Mouse (Mus musculus): ENCODE measurements at regions not wholly inside any gene's neighbourhood (a gene's known extent, or its start where the extent isn't known, plus 50 kb on each side); places are given as distances from the start of the nearest gene placed in this dataset.

GRCm38 (mm10) chr10:97338033-97338692 lies 141.2 kb upstream of the Dcn start:
- no peak overlapping the region for H3K4me2 ChIP-seq (replicated peaks)
- ATAC-seq (ENCODE audit: low FRiP score, low read depth): peak; percentile 61; the same call in 1 of the 2 replicates
- no peak overlapping the region for H3K27ac ChIP-seq
- H3K9me3 ChIP-seq: no peaks in the 10 kb centered on the region
- peaks cover 14% of the 10 kb centered on the region; the same call in 1 of the 2 replicates for H3K4me1 ChIP-seq
- H3K4me3 ChIP-seq: no peak overlapping the region
- H3K9ac ChIP-seq: no peak overlapping the region
- H3K36me3 ChIP-seq: no peaks in the 10 kb centered on the region
- H3K27me3 ChIP-seq: no peaks in the 10 kb centered on the region
- WGBS: 64% methylated on average over 6 of the region's 6 CpGs

- H3K36me3 ChIP-seq: no peaks in the 10 kb centered on the region
- peaks cover 6% of the 10 kb centered on the region; the same call in 1 of the 2 replicates for H3K4me1 ChIP-seq
- no peak overlapping the region for H3K4me3 ChIP-seq
- H3K9me3 ChIP-seq: no peaks in the 10 kb centered on the region
- no peaks in the 10 kb centered on the region for H3K27me3 ChIP-seq
- H3K9ac ChIP-seq: no peak overlapping the region
- ATAC-seq (ENCODE audit: low FRiP score, low read depth): no peak
- WGBS: 36% methylated on average over 11 of the region's 11 CpGs
- no peak overlapping the region for H3K4me2 ChIP-seq (replicated peaks)
- no peak overlapping the region for H3K27ac ChIP-seq
Measured at GRCm38 (mm10) chr10:97339866-97340706, 139.3 kb upstream of the Dcn start.

- peak; percentile 40; the same call in 1 of the 2 replicates for ATAC-seq (ENCODE audit: low FRiP score, low read depth)
- H3K36me3 ChIP-seq: no peaks in the 10 kb centered on the region
- 29% methylated on average over 6 of the region's 6 CpGs for WGBS
- H3K9me3 ChIP-seq: peaks cover 3% of the 10 kb centered on the region; the same call in 1 of the 2 replicates
- H3K9ac ChIP-seq: no peak overlapping the region
- H3K4me1 ChIP-seq: no peaks in the 10 kb centered on the region
- no peak overlapping the region for H3K27ac ChIP-seq
- no peaks in the 10 kb centered on the region for H3K27me3 ChIP-seq
- H3K4me2 ChIP-seq (replicated peaks): no peak overlapping the region
- no peak overlapping the region for H3K4me3 ChIP-seq
Measured at GRCm38 (mm10) chr10:97345347-97345746, 134.1 kb upstream of the Dcn start.

GRCm38 (mm10) chr10:97346949-97347348 lies 132.5 kb upstream of the Dcn start:
- H3K27me3 ChIP-seq: no peaks in the 10 kb centered on the region
- ATAC-seq (ENCODE audit: low FRiP score, low read depth): no peak
- H3K4me3 ChIP-seq: no peak overlapping the region
- no peaks in the 10 kb centered on the region for H3K36me3 ChIP-seq
- H3K9ac ChIP-seq: no peak overlapping the region
- peaks cover 3% of the 10 kb centered on the region; the same call in 1 of the 2 replicates for H3K9me3 ChIP-seq
- H3K4me2 ChIP-seq (replicated peaks): no peak overlapping the region
- no peaks in the 10 kb centered on the region for H3K4me1 ChIP-seq
- no peak overlapping the region for H3K27ac ChIP-seq
- WGBS: 81% methylated on average over 2 of the region's 2 CpGs

GRCm38 (mm10) chr10:97368625-97369024 lies 110.8 kb upstream of the Dcn start:
- H3K27me3 ChIP-seq: no peaks in the 10 kb centered on the region
- H3K9ac ChIP-seq: no peak overlapping the region
- H3K4me2 ChIP-seq (replicated peaks): no peak overlapping the region
- no peak for ATAC-seq (ENCODE audit: low FRiP score, low read depth)
- WGBS: 66% methylated on average over 3 of the region's 3 CpGs
- H3K36me3 ChIP-seq: no peaks in the 10 kb centered on the region
- H3K4me1 ChIP-seq: no peaks in the 10 kb centered on the region
- H3K9me3 ChIP-seq: no peaks in the 10 kb centered on the region; the same call in 1 of the 2 replicates
- no peak overlapping the region for H3K27ac ChIP-seq
- no peak overlapping the region for H3K4me3 ChIP-seq

- Histone ChIP-seq H3K9ac (no peak overlapping the region), H3K9me3 (no peaks in the 10 kb centered on the region; the same call in 1 of the 2 replicates), H3K27ac (no peak overlapping the region), H3K27me3 (no peaks in the 10 kb centered on the region), H3K36me3 (no peaks in the 10 kb centered on the region), H3K4me1 (no peaks in the 10 kb centered on the region), H3K4me2 (replicated peaks) (no peak overlapping the region), H3K4me3 (no peak overlapping the region)
- 11% methylated on average over 2 of the region's 2 CpGs for WGBS
- no peak for ATAC-seq (ENCODE audit: low FRiP score, low read depth)
Measured at GRCm38 (mm10) chr10:97375824-97376223, 103.6 kb upstream of the Dcn start.

GRCm38 (mm10) chr10:97376376-97376775 lies 103.0 kb upstream of the Dcn start:
- no peak overlapping the region; the same call in 1 of the 2 replicates for H3K27ac ChIP-seq

GRCm38 (mm10) chr10:97381586-97381985 lies 97.8 kb upstream of the Dcn start:
- Histone ChIP-seq H3K36me3 (no peaks in the 10 kb centered on the region), H3K27me3 (no peaks in the 10 kb centered on the region), H3K27ac (no peak overlapping the region), H3K4me1 (no peaks in the 10 kb centered on the region), H3K9ac (no peak overlapping the region), H3K4me2 (replicated peaks) (no peak overlapping the region), H3K9me3 (no peaks in the 10 kb centered on the region), H3K4me3 (no peak overlapping the region)
- ATAC-seq (ENCODE audit: low FRiP score, low read depth): no peak

More at GRCm38 (mm10) chr10:97376376-97376775, 103.0 kb upstream of the Dcn start:
- no peaks in the 10 kb centered on the region for H3K4me1 ChIP-seq
- no peaks in the 10 kb centered on the region for H3K27me3 ChIP-seq
- H3K9ac ChIP-seq: no peak overlapping the region
- no peak overlapping the region for H3K4me3 ChIP-seq
- H3K36me3 ChIP-seq: no peaks in the 10 kb centered on the region
- no peaks in the 10 kb centered on the region for H3K9me3 ChIP-seq
- no peak overlapping the region for H3K4me2 ChIP-seq (replicated peaks)
- ATAC-seq (ENCODE audit: low FRiP score, low read depth): no peak
- 61% methylated on average over 4 of the region's 4 CpGs for WGBS

GRCm38 (mm10) chr10:97383881-97384280 lies 95.5 kb upstream of the Dcn start:
- H3K27me3 ChIP-seq: no peaks in the 10 kb centered on the region

GRCm38 (mm10) chr10:97387196-97387876 lies 92.1 kb upstream of the Dcn start:
- ATAC-seq (ENCODE audit: low FRiP score, low read depth): no peak
- Histone ChIP-seq H3K4me1 (no peaks in the 10 kb centered on the region), H3K4me3 (no peak overlapping the region), H3K9me3 (no peaks in the 10 kb centered on the region), H3K4me2 (replicated peaks) (no peak overlapping the region), H3K27ac (no peak overlapping the region), H3K9ac (no peak overlapping the region), H3K27me3 (no peaks in the 10 kb centered on the region), H3K36me3 (no peaks in the 10 kb centered on the region)
- WGBS: 61% methylated on average over 3 of the region's 3 CpGs

More at GRCm38 (mm10) chr10:97383881-97384280, 95.5 kb upstream of the Dcn start:
- 95% methylated on average over 1 of the region's 1 CpGs for WGBS
- no peak for ATAC-seq (ENCODE audit: low FRiP score, low read depth)
- H3K9ac ChIP-seq: no peak overlapping the region
- no peak overlapping the region for H3K4me3 ChIP-seq
- no peak overlapping the region for H3K27ac ChIP-seq
- H3K9me3 ChIP-seq: no peaks in the 10 kb centered on the region
- no peaks in the 10 kb centered on the region for H3K36me3 ChIP-seq
- no peaks in the 10 kb centered on the region for H3K4me1 ChIP-seq
- H3K4me2 ChIP-seq (replicated peaks): no peak overlapping the region

GRCm38 (mm10) chr10:97389647-97390590 lies 89.5 kb upstream of the Dcn start:
- no peak for ATAC-seq (ENCODE audit: low FRiP score, low read depth)
- no peak overlapping the region for H3K4me3 ChIP-seq
- H3K9ac ChIP-seq: no peak overlapping the region
- no peaks in the 10 kb centered on the region for H3K36me3 ChIP-seq
- no peaks in the 10 kb centered on the region for H3K9me3 ChIP-seq
- WGBS: 66% methylated on average over 7 of the region's 7 CpGs
- no peaks in the 10 kb centered on the region for H3K4me1 ChIP-seq
- no peak overlapping the region for H3K27ac ChIP-seq
- H3K4me2 ChIP-seq (replicated peaks): no peak overlapping the region
- no peaks in the 10 kb centered on the region for H3K27me3 ChIP-seq
